Mouse (Mus musculus): ENCODE results near the gene Smg7.

- no peak for TF ChIP-seq CTCF (IDR thresholded peaks at IDR 0.05; ENCODE audit: low read depth, low read length)
- no peak for TF ChIP-seq POLR2A (IDR thresholded peaks at IDR 0.05; ENCODE audit: insufficient read depth, low read length)
Observed at GRCm38 (mm10) chr1:152913483-152914460, 11.3 kb upstream of the Smg7 start.

Data from ES-Bruce4 (cell line).